Mouse (Mus musculus) hindbrain, embryonic 13.5 days (tissue): ENCODE results near the gene Prkca. TPM values are rescaled to one million over a fixed set of nuclear protein-coding genes. Genes with fewer than 3 reads are reported as not detected.

Experiments used
- ATAC-seq: fragments of 200-750 bp; cut with Nextera tagmentation; 2 replicates; pipeline ENCODE4 v1.8.0; 2017; ENCODE audit warnings: moderate TSS enrichment; ENCODE audit not compliant: low FRiP score
- H3K27ac ChIP-seq: fragments of 300-500 bp; sonication (generic); 2 replicates; pipeline ENCODE4 v1.5.1; 2015; ENCODE audit warnings: inconsistent platforms, mild to moderate bottlenecking, moderate library complexity
- H3K27me3 ChIP-seq: fragments of 300-500 bp; sonication (generic); 2 replicates; pipeline ENCODE4 v1.6.1; 2015; ENCODE audit warnings: mild to moderate bottlenecking, inconsistent platforms
- H3K36me3 ChIP-seq: fragments of 300-500 bp; sonication (generic); 2 replicates; pipeline ENCODE4 v1.6.1; 2015; ENCODE audit warnings: mild to moderate bottlenecking, inconsistent platforms
- H3K4me1 ChIP-seq: fragments of 300-500 bp; sonication (generic); replicated peaks from 2 replicates; pipeline ENCODE4 v1.6.1; 2015; ENCODE audit warnings: inconsistent platforms
- H3K4me2 ChIP-seq: fragments of 300-500 bp; sonication (generic); 2 replicates; pipeline ENCODE4 v1.6.1; 2015; ENCODE audit warnings: inconsistent platforms, mild to moderate bottlenecking, moderate library complexity
- H3K4me3 ChIP-seq: fragments of 300-500 bp; sonication (generic); 2 replicates; pipeline ENCODE4 v1.5.1; 2015; ENCODE audit warnings: mild to moderate bottlenecking, inconsistent platforms
- H3K9ac ChIP-seq: fragments of 300-500 bp; sonication (generic); 2 replicates; pipeline ENCODE4 v1.6.1; 2015; ENCODE audit warnings: mild to moderate bottlenecking, inconsistent platforms
- H3K9me3 ChIP-seq: fragments of 300-500 bp; sonication (generic); 2 replicates; pipeline ENCODE4 v1.6.1; 2016; ENCODE audit warnings: inconsistent platforms
- WGBS: fragments of 180-500 bp; shearing (Covaris S2); methylation state at CpG from one replicate; pipeline ENCODE4 v1.1.7; 2015; 5-methylcytosine and 5-hydroxymethylcytosine counted together
- polyA plus RNA-seq: library from polyadenylated mRNA; unstranded; fragments of >200 nt; fragmentation: Nextera tagmentation; extraction: Ambion mirVana; gene quantifications from 2 replicates; pipeline ENCODE4 v1.2.1, GENCODE M21; 2015

Gene Prkca
- polyA plus RNA-seq, 1 experiment from 2014 or later = 7.7 TPM

DNA sequence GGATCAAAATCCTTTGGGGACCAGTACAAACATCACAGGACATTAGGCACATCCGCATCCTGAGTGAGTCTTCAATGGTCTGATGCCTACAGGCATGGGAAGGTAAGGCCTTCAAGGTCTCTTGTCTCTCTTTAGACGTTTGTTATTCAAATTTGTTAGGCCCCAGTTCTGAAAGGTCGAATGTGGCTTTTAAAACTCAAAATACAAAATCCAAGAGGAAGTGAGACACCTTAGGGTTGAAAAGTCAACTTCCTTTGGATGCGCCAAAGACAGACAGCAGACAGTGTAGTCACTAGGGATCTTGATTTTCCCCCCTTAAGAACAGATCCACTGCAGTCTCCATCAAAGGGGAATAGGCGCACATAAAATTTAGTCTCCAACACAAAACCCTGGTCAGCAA, 187.6 kb downstream of the Prkca start:
- H3K27me3 ChIP-seq = no peaks in the 10 kb centered on the region
- H3K4me3 ChIP-seq = no peak overlapping the region
- no peak overlapping the region for H3K4me2 ChIP-seq
- 68% methylated on average over 5 of the region's 5 CpGs for WGBS
- peaks cover 17% of the 10 kb centered on the region for H3K4me1 ChIP-seq
- H3K9me3 ChIP-seq = peaks cover 6% of the 10 kb centered on the region; the same call in 1 of the 2 replicates
- no peaks in the 10 kb centered on the region for H3K36me3 ChIP-seq
- no peak overlapping the region for H3K9ac ChIP-seq
- H3K27ac ChIP-seq = no peak overlapping the region
- ATAC-seq = no peak

DNA sequence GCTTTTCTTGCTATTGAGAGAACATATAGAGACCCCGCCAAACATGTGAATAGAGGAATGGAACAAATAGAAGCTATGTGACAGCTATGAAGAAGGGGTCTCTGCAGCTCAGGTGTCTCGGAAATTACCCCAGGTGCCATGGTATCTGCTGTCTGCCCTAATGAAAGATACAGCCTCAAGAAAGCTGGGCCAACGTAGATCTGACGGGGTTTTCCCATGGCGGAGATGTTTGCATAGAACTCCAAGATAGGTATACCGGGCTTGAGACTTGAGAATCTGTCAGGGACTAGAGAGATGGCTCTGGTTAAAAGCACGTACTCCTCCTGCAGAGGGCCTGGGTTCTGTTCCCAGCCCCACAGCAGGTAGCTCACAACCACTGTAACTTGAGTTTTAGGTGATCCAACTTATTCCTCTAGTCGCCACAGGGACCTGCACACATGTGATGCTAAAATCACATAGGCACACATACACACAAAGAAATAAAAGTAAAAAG, 188.6 kb downstream of the Prkca start:
- Histone ChIP-seq H3K36me3 (no peaks in the 10 kb centered on the region), H3K4me3 (no peak overlapping the region), H3K9me3 (peaks cover 6% of the 10 kb centered on the region; the same call in 1 of the 2 replicates), H3K27ac (no peak overlapping the region), H3K4me2 (no peak overlapping the region), H3K4me1 (peaks cover 24% of the 10 kb centered on the region), H3K9ac (no peak overlapping the region), H3K27me3 (0 out of 2 replicates have a peak, but pooled peaks cover 2% of the 10 kb centered on the region)
- ATAC-seq = no peak
- 95% methylated on average over 8 of the region's 8 CpGs for WGBS

GRCm38 (mm10) chr11:108153997-108154841, 189.5 kb downstream of the Prkca start:
- Histone ChIP-seq H3K4me2 (no peak overlapping the region), H3K4me3 (no peak overlapping the region), H3K27ac (no peak overlapping the region), H3K4me1 (peaks cover 29% of the 10 kb centered on the region), H3K27me3 (0 out of 2 replicates have a peak, but pooled peaks cover 4% of the 10 kb centered on the region), H3K9me3 (peaks cover 6% of the 10 kb centered on the region; the same call in 1 of the 2 replicates), H3K9ac (no peak overlapping the region), H3K36me3 (no peaks in the 10 kb centered on the region)
- ATAC-seq = no peak
- WGBS = 75% methylated on average over 9 of the region's 9 CpGs

DNA sequence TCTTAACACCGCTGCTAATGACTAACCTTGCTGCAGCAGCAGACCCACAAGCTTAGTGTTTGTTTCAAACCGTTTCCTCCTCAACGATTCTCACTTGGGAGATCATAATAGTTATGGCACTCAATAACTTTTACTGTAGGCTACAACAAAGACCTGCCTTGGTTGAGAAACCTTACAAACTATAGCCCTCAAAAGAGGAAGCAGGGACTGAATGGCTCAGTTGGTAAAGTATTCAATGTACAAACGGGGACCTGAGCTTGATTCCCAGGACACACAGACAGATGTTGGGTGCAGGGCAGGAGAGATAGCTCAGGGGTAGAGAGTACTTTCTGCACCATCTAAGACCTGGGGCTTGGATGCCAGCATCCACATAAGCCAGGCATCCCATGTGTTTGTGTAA, 191.1 kb downstream of the Prkca start:
- no peak overlapping the region for H3K4me3 ChIP-seq
- no peaks in the 10 kb centered on the region for H3K36me3 ChIP-seq
- H3K9ac ChIP-seq = no peak overlapping the region
- no peak for ATAC-seq
- H3K27ac ChIP-seq = no peak overlapping the region
- H3K4me2 ChIP-seq = no peak overlapping the region
- 83% methylated on average over 4 of the region's 4 CpGs for WGBS
- H3K27me3 ChIP-seq = 0 out of 2 replicates have a peak, but pooled peaks cover 4% of the 10 kb centered on the region
- H3K4me1 ChIP-seq = peaks cover 42% of the 10 kb centered on the region
- H3K9me3 ChIP-seq = no peaks in the 10 kb centered on the region

DNA sequence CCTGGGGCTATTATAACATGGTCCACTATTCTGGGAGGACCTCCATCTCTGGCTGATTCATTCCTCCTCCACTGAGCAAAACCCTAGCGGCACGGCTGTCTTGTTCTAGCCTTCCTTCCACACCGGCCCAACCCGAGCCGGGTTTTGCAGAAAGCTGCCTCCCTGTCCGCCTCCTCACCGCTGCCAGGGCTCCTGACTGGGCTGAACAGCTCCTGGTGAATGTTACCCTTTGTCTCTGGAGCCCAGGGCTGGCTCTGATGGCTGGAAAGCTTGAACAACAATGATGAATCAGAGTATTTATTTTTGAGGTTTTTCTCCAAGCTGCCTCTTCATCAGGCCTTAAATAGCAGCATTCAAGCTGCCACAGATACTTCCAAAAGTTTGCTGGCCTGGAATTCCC, 193.3 kb downstream of the Prkca start:
- ATAC-seq = peak; percentile 55; the same call in 1 of the 2 replicates

DNA sequence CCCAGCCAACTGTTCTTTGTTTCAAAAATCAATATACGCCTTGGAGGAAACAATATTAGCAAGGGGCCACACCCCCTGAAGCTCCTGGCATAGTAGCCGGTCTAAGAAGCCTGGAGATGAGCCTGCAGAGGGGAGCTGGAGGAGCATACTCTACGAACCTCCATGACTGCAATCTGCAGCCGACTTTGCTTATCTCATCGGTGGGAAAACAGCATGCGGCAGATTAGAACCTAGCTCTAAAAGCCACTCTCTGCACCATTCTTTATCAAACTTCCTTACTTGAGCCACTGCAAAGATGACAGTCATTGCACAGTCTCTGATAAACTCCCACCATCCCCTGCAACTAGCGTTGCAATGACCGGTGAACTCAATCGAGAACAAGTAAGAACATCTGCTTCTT, 194.5 kb downstream of the Prkca start:
- H3K27ac ChIP-seq = peak overlapping the region; percentile 59; the same call in 1 of the 2 replicates
- peaks cover 55% of the 10 kb centered on the region for H3K4me1 ChIP-seq
- ATAC-seq = no peak

More for the DNA sequence above, 193.3 kb downstream of the Prkca start:
- H3K4me2 ChIP-seq = no peak overlapping the region
- H3K27ac ChIP-seq = 0 out of 2 replicates have a peak overlapping the region, but pooled peaks have one; percentile 18
- H3K27me3 ChIP-seq = 0 out of 2 replicates have a peak, but pooled peaks cover 4% of the 10 kb centered on the region
- no peak overlapping the region for H3K4me3 ChIP-seq
- H3K9me3 ChIP-seq = no peaks in the 10 kb centered on the region
- H3K9ac ChIP-seq = no peak overlapping the region
- 35% methylated on average over 7 of the region's 7 CpGs for WGBS
- peaks cover 55% of the 10 kb centered on the region for H3K4me1 ChIP-seq
- no peaks in the 10 kb centered on the region for H3K36me3 ChIP-seq

DNA sequence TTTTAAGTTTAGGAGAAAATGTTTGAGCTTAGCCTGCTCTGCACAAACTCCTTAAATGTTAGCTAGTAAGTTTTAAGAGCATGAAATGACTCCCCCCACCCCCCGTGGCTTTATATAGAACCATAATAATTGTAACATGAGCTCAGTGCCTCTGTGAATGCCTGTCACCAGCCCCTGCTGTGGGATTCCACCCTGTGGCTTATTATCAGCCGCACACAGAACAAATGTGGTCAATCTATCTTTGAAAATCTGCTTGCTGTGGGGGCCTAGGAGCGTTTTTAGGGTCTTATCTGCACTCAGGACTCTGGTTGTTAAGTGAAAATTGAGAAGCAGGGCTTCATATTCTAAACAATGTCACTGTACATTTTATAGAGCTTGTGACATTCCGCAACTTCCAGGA, 195.2 kb downstream of the Prkca start:
- Histone ChIP-seq H3K4me2 (no peak overlapping the region), H3K27me3 (peaks cover 7% of the 10 kb centered on the region; the same call in 1 of the 2 replicates), H3K36me3 (no peaks in the 10 kb centered on the region), H3K9me3 (no peaks in the 10 kb centered on the region), H3K4me1 (peaks cover 50% of the 10 kb centered on the region), H3K27ac (peak overlapping the region; percentile 59), H3K9ac (no peak overlapping the region), H3K4me3 (no peak overlapping the region)
- ATAC-seq = no peak
- 29% methylated on average over 4 of the region's 4 CpGs for WGBS

More for the DNA sequence above, 194.5 kb downstream of the Prkca start:
- WGBS = 66% methylated on average over 9 of the region's 9 CpGs
- H3K27me3 ChIP-seq = 0 out of 2 replicates have a peak, but pooled peaks cover 4% of the 10 kb centered on the region
- no peaks in the 10 kb centered on the region for H3K36me3 ChIP-seq
- H3K4me2 ChIP-seq = no peak overlapping the region
- H3K9me3 ChIP-seq = no peaks in the 10 kb centered on the region
- no peak overlapping the region for H3K4me3 ChIP-seq
- H3K9ac ChIP-seq = no peak overlapping the region

DNA sequence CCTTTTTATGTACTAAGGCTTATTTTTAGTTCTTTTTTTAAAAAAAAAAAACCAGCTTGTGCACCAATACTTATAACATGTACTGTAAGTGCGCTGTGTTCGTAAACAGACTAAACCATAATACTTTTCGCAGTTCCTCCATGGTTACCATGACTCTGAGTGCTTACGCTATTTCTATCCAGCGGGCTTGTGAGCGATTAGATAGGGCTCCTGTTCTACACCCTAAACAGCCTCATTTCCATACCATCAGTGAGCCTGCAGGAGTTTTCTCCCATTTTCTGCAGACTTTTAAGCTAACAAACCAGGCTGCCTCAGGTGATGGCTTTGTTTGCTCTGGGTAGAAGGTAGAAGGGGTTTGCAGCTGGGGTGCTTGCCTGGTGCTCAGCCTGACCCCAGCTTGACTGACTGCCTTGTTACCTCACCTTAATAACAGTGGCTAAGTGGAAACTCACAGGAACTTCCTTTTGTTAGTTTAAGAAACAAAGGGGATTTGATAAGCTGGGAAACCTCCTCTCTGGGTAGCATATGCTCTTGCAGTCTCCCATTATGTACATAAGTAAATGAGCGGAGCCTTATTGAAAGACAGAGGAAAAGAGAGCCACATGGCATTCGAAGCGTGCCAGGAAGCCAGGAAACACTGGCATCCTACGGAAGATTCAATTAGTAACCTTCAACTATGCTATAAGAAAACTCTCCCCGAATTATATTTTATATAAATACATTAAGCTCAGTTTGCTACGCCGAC, 197.8 kb downstream of the Prkca start:
- no peak overlapping the region for H3K9ac ChIP-seq
- peaks cover 44% of the 10 kb centered on the region for H3K4me1 ChIP-seq
- peaks cover 7% of the 10 kb centered on the region; the same call in 1 of the 2 replicates for H3K27me3 ChIP-seq
- 52% methylated on average over 13 of the region's 13 CpGs for WGBS
- ATAC-seq = no peak
- H3K27ac ChIP-seq = peak overlapping the region; percentile 73
- no peak overlapping the region for H3K4me3 ChIP-seq
- peak overlapping the region; percentile 21; the same call in 1 of the 2 replicates for H3K4me2 ChIP-seq
- no peaks in the 10 kb centered on the region for H3K9me3 ChIP-seq
- H3K36me3 ChIP-seq = no peaks in the 10 kb centered on the region

DNA sequence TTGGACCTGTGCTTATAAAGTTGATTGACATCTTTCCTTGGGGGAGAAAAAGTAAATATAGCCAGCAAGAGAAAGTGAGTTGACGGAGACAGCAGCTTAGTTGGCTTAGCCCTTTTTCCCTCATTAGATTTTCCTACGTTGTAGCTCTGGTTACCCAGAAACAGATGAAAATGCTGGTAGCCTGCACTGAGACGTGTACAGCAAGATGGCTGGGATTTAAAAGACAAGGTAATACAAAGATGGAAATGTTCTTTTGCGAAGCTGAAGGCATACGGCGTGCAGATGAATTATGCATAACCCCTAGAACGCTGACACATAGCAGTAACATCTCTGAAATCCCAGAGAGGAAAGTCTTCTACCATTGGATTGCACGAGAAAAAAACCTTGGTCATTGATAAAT, 198.6 kb downstream of the Prkca start:
- Histone ChIP-seq H3K4me3 (no peak overlapping the region), H3K27me3 (peaks cover 5% of the 10 kb centered on the region; the same call in 1 of the 2 replicates), H3K9me3 (no peaks in the 10 kb centered on the region), H3K27ac (peak overlapping the region; percentile 56; the same call in 1 of the 2 replicates), H3K36me3 (no peaks in the 10 kb centered on the region), H3K9ac (no peak overlapping the region), H3K4me1 (peaks cover 37% of the 10 kb centered on the region), H3K4me2 (no peak overlapping the region)
- 59% methylated on average over 8 of the region's 8 CpGs for WGBS
- no peak for ATAC-seq

DNA sequence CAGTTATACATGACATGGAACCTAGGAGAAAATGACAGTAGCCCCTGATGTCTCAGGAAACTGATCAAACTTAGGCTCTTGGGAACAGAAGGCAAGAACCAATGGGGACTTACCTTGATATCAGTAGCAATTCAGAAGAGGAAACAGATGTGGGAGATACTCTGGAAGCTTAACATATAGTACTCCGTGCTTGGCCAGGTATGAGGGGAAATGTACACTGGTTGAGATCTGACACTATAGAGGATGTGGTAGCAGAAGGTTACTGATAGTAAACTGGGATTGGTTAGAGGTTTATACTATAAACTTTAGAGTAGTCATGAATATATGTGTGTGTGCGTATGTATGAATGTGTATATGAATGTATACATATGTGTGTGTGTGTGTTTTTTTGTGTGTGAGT, 200.0 kb downstream of the Prkca start:
- Histone ChIP-seq H3K4me1 (peaks cover 27% of the 10 kb centered on the region), H3K9ac (no peak overlapping the region), H3K36me3 (no peaks in the 10 kb centered on the region), H3K4me3 (no peak overlapping the region), H3K9me3 (no peaks in the 10 kb centered on the region), H3K27me3 (peaks cover 3% of the 10 kb centered on the region; the same call in 1 of the 2 replicates), H3K4me2 (no peak overlapping the region), H3K27ac (no peak overlapping the region)
- ATAC-seq = no peak
- WGBS = 99% methylated on average over 2 of the region's 2 CpGs

GRCm38 (mm10) chr11:108140028-108140427, 203.7 kb downstream of the Prkca start:
- ATAC-seq = no peak
- no peak overlapping the region for H3K9ac ChIP-seq
- no peak overlapping the region for H3K4me2 ChIP-seq
- no peaks in the 10 kb centered on the region for H3K36me3 ChIP-seq
- peaks cover 3% of the 10 kb centered on the region; the same call in 1 of the 2 replicates for H3K27me3 ChIP-seq
- H3K9me3 ChIP-seq = no peaks in the 10 kb centered on the region
- no peak overlapping the region for H3K27ac ChIP-seq
- WGBS = 81% methylated on average over 7 of the region's 7 CpGs
- H3K4me3 ChIP-seq = no peak overlapping the region
- peaks cover 9% of the 10 kb centered on the region for H3K4me1 ChIP-seq

GRCm38 (mm10) chr11:108136341-108136740, 207.4 kb downstream of the Prkca start:
- Histone ChIP-seq H3K4me3 (no peak overlapping the region), H3K36me3 (no peaks in the 10 kb centered on the region), H3K27me3 (no peaks in the 10 kb centered on the region), H3K4me2 (no peak overlapping the region), H3K9me3 (no peaks in the 10 kb centered on the region), H3K4me1 (peaks cover 7% of the 10 kb centered on the region), H3K9ac (no peak overlapping the region), H3K27ac (peak overlapping the region; percentile 24; the same call in 1 of the 2 replicates)
- ATAC-seq = no peak
- 73% methylated on average over 3 of the region's 3 CpGs for WGBS
